28 mouse cellular contexts compared by ENCODE assay signal in the genomic region with DNA sequence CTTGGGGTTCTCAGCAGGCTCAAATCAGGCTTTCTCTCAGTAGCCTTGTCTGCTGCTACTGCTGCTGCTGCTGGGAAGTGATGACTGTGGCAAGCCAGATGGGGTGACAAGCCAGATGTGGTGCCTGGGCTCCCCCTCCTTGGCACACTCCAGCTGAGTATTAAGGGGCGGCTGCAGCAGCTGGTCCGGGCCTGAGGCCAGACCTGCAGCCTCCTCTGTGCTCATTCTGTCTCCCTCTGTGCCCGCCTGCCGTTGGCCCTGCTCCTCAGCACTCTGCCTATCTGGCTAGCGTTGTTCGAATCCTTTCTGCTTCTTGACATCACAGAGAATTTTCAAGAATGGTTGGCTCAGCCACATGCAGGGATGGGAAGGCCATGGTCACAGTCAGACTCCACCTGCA.
DNase-seq lines count a peak whose midpoint lies in the region; ATAC-seq lines count a peak whose summit lies in the region.
"Had no signal": no experiment of that assay in that cellular context is flagged by ENCODE, and none has a peak within 500 bp of the region (broad histone marks: within the 10 kb centered on the region; RNA-seq: fewer than 3 reads in every experiment).

No protein-coding gene starts in this region.

- H3K36me3 ChIP-seq in limb, embryonic 13.5 days: no peaks in the 10 kb centered on the region
- H3K36me3 ChIP-seq: heart, embryonic 10.5 days; heart, embryonic 15.5 days; hindbrain, embryonic 15.5 days; kidney, embryonic 15.5 days; limb, embryonic 15.5 days; liver, embryonic 13.5 days; midbrain, embryonic 12.5 days had no signal

- no peak overlapping the region for H3K4me3 ChIP-seq in limb, embryonic 13.5 days
- H3K4me3 ChIP-seq: heart, embryonic 10.5 days; heart, embryonic 15.5 days; hindbrain, embryonic 15.5 days; kidney, embryonic 15.5 days; limb, embryonic 15.5 days; liver, embryonic 13.5 days; megakaryocyte, embryonic 14.5 days; midbrain, embryonic 12.5 days; myocyte had no signal

- 0 out of 2 replicates have a peak, but pooled peaks have one; percentile 48 for ATAC-seq in limb, embryonic 13.5 days (ENCODE audit: low FRiP score, low read depth)
- ATAC-seq: lung, postnatal 0 days had no signal

- 56% methylated on average over 6 of the region's 6 CpGs for WGBS in limb, embryonic 13.5 days

- DNase-seq in cerebellum, postnatal 10 days: peak; percentile 47 to 59
- DNase-seq in cerebellum, adult 11-12 months: no peak
- DNase-seq in heart, adult 11 months: peak; percentile 81
- no peak for DNase-seq in heart, postnatal 4 days
- peak; percentile 53 for DNase-seq in left cerebral cortex, postnatal 4 days
- no peak for DNase-seq in left cerebral cortex, postnatal 36 days (ENCODE audit: low spot score in 2 of 2)
- DNase-seq in kidney, postnatal 14 days: no peak
- DNase-seq: adrenal gland, adult 8-10 months; cerebellum, adult 18-20 months; cerebellum, postnatal 25 days; gastrocnemius, postnatal 10 days; kidney, adult 18-20 months; layer of hippocampus, postnatal 36 days; liver, embryonic 13.5 days; lung, adult 18-20 months; retina, postnatal 1 day; spleen, adult 18-20 months; thymus, postnatal 14 days had no signal

- peaks cover 3% of the 10 kb centered on the region; the same call in 1 of the 2 replicates for H3K27me3 ChIP-seq in limb, embryonic 13.5 days
- H3K27me3 ChIP-seq: heart, embryonic 15.5 days; hindbrain, embryonic 15.5 days; limb, embryonic 15.5 days; liver, embryonic 13.5 days; megakaryocyte, embryonic 14.5 days; midbrain, embryonic 12.5 days had no signal

- H3K9me3 ChIP-seq in limb, embryonic 13.5 days: no peaks in the 10 kb centered on the region
- H3K9me3 ChIP-seq: heart, embryonic 10.5 days; heart, embryonic 15.5 days; hindbrain, embryonic 15.5 days; kidney, embryonic 15.5 days; limb, embryonic 15.5 days; liver, embryonic 13.5 days; midbrain, embryonic 12.5 days had no signal

- peaks cover 11% of the 10 kb centered on the region for H3K4me1 ChIP-seq in limb, embryonic 13.5 days
- H3K4me1 ChIP-seq: heart, embryonic 15.5 days; hindbrain, embryonic 15.5 days; kidney, embryonic 15.5 days; liver, embryonic 13.5 days; megakaryocyte, embryonic 14.5 days; midbrain, embryonic 12.5 days had no signal

- peak overlapping the region; percentile 34; the same call in 1 of the 2 replicates for H3K27ac ChIP-seq in limb, embryonic 13.5 days
- H3K27ac ChIP-seq: heart, embryonic 10.5 days; heart, embryonic 15.5 days; hindbrain, embryonic 15.5 days; kidney, embryonic 15.5 days; limb, embryonic 15.5 days; liver, embryonic 13.5 days; midbrain, embryonic 12.5 days had no signal

- intact Hi-C loops in left cerebral cortex, postnatal 4 days (cut with DNase I): no loop called here
- intact Hi-C loops in left cerebral cortex, postnatal 36 days (cut with DNase I): no loop called here

- no peak overlapping the region for H3K9ac ChIP-seq in limb, embryonic 13.5 days
- H3K9ac ChIP-seq: heart, embryonic 15.5 days; hindbrain, embryonic 15.5 days; kidney, embryonic 15.5 days; limb, embryonic 15.5 days; liver, embryonic 13.5 days; midbrain, embryonic 12.5 days had no signal

- no peak overlapping the region for H3K4me2 ChIP-seq in limb, embryonic 13.5 days (replicated peaks)
- H3K4me2 ChIP-seq: heart, embryonic 15.5 days; hindbrain, embryonic 15.5 days; kidney, embryonic 15.5 days; limb, embryonic 15.5 days; liver, embryonic 13.5 days; midbrain, embryonic 12.5 days had no signal

Comparison
In these comparisons a context has a peak if more than half of its experiments do, and no peak if none do; other contexts are left out.
1. DNase-seq: peak in cerebellum, postnatal 10 days (2 of 2), heart, adult 11 months (single experiment) and left cerebral cortex, postnatal 4 days (single experiment); none in cerebellum, adult 11-12 months (single experiment), heart, postnatal 4 days (single experiment), left cerebral cortex, postnatal 36 days (0 of 2) and kidney, postnatal 14 days (single experiment).